Mouse (Mus musculus): ENCODE data around the gene Cpeb3. TPM values are rescaled to one million over a fixed set of nuclear protein-coding genes. Genes with fewer than 3 reads are reported as not detected.
"Not testable (repeated sequence)": the region's sequence is repeated elsewhere in the genome, so short reads cannot be mapped to it uniquely, and the experiment has no call there.

Gene Cpeb3
- polyA plus RNA-seq, 1 experiment, result 9.1 TPM

DNA sequence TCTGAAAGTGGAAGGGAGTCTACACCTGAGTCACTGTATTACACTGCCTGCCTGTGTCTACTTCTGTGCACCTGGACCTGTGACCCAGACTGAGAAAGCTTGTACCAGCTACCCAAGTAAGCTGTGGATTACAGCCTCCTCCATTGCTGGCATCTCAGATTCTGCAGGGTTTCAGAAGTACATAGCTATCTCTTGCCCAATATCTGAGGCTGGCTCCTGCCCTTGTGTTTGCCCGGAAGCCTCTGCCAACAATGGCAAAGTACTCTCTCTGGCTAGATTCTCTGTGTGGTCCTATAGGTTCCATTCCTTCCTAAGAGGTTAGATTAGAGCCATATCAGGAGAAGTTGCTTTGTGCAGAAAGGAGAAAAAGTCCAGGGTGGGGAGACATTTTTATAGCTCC is 129.8 kb downstream of the Cpeb3 start:
- TF ChIP-seq POLR2A (IDR thresholded peaks at IDR 0.05; ENCODE audit: borderline replicate concordance, control insufficient read depth, low read depth, low read length) (no peak), CTCF (IDR thresholded peaks at IDR 0.05; ENCODE audit: control insufficient read depth, insufficient read depth, low read length) (no peak)
- Histone ChIP-seq H3K4me3 (replicated peaks; ENCODE audit: control insufficient read depth, low read depth, low read length) (no peak overlapping the region), H3K27ac (ENCODE audit: control insufficient read depth, insufficient read depth, low read depth, low read length, poor library complexity) (no peak overlapping the region), H3K4me1 (ENCODE audit: control insufficient read depth, insufficient read depth, low read length) (no peaks in the 10 kb centered on the region)
- 89% methylated on average over 1 of the region's 1 CpGs for WGBS

DNA sequence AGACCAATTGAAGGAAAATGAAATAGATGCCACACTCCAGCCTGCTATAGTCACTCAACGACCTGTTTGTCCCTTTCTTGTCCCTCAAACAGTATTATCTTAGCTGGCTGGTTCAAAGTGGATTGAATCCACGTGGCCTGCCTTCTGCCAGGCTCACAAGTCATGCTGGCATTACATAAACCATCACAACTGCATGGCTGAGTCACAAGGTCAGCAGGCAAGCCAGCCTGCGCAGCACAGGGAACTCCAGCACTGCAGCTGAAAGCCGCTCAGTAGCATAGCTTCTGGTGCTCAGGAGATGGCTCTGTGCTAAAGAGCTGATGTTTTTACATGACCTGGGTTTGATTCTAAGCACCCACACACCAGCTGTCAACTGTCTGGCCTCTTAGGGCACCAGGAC is 130.3 kb downstream of the Cpeb3 start:
- Histone ChIP-seq H3K4me3 (replicated peaks; ENCODE audit: control insufficient read depth, low read depth, low read length) (no peak overlapping the region), H3K27ac (ENCODE audit: control insufficient read depth, insufficient read depth, low read depth, low read length, poor library complexity) (no peak overlapping the region), H3K4me1 (ENCODE audit: control insufficient read depth, insufficient read depth, low read length) (no peaks in the 10 kb centered on the region)
- TF ChIP-seq CTCF (IDR thresholded peaks at IDR 0.05; ENCODE audit: control insufficient read depth, insufficient read depth, low read length) (no peak), POLR2A (IDR thresholded peaks at IDR 0.05; ENCODE audit: borderline replicate concordance, control insufficient read depth, low read depth, low read length) (no peak)
- 62% methylated on average over 4 of the region's 4 CpGs for WGBS

DNA sequence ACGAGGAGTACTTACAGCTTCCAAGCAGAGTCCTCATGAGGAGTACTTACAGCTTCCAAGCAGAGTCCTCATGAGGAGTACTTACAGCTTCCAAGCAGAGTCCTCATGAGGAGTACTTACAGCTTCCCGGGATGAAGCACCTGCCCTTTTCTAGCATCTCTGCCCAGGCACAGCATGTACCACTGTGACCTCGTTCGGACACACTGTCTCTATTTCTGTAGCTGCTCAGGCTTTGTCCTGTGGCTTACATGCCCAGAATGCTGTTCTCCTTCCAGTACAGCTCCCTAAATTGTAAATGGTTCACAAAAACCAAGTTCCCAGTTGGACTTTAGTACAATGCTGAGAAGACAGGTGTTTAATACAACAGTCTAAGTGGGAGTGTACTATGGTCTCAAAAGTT is 131.1 kb downstream of the Cpeb3 start:
- H3K4me1 ChIP-seq (ENCODE audit: control insufficient read depth, insufficient read depth, low read length); H3K27ac ChIP-seq (ENCODE audit: control insufficient read depth, insufficient read depth, low read depth, low read length, poor library complexity); H3K4me3 ChIP-seq (replicated peaks; ENCODE audit: control insufficient read depth, low read depth, low read length): not testable (repeated sequence)
- 92% methylated on average over 4 of the region's 4 CpGs for WGBS

DNA sequence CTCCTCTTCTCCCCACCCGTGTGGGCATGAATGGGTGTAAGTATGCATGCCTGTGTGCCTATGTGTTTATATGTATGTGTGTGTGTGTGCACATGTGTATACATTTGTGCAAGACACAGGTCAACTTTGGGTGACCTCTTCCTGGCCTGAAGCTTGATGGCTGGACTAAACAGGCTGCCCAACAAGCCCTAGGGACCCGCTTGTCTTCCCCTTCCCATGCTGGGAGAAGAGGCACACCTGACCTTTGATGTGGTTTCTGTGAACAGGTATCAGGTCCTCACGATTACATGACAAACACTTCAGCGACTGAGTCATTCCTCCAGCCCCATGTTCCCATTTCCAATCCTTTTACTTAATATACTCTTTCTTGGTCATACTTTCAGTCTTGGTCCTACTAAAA is 131.8 kb downstream of the Cpeb3 start:
- TF ChIP-seq POLR2A (IDR thresholded peaks at IDR 0.05; ENCODE audit: borderline replicate concordance, control insufficient read depth, low read depth, low read length) (no peak), CTCF (IDR thresholded peaks at IDR 0.05; ENCODE audit: control insufficient read depth, insufficient read depth, low read length) (no peak)
- no peak overlapping the region for H3K4me3 ChIP-seq (replicated peaks; ENCODE audit: control insufficient read depth, low read depth, low read length)
- no peak overlapping the region for H3K27ac ChIP-seq (ENCODE audit: control insufficient read depth, insufficient read depth, low read depth, low read length, poor library complexity)
- WGBS, result 83% methylated on average over 4 of the region's 4 CpGs
- H3K4me1 ChIP-seq (ENCODE audit: control insufficient read depth, insufficient read depth, low read length), result no peaks in the 10 kb centered on the region

DNA sequence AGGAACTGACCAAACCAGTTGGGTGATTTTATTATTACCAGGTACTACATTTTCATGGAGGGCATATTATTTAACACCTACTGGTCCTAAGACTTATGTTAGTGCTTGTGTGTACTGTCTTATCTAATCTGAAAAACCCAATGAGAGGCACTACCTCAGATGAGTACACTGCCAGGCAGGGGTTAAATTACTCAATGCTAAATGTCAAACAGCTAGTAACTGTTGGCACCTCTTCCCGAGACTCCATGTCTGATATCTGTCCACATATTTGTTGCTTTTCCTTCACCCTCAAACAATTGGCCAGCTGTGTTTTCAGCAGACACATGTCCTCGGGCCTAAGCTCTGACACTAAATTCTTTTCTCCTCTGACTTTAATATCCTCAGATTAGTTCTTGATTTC is 132.3 kb downstream of the Cpeb3 start:
- Histone ChIP-seq H3K4me3 (replicated peaks; ENCODE audit: control insufficient read depth, low read depth, low read length) (no peak overlapping the region), H3K27ac (ENCODE audit: control insufficient read depth, insufficient read depth, low read depth, low read length, poor library complexity) (no peak overlapping the region), H3K4me1 (ENCODE audit: control insufficient read depth, insufficient read depth, low read length) (no peaks in the 10 kb centered on the region)
- TF ChIP-seq CTCF (IDR thresholded peaks at IDR 0.05; ENCODE audit: control insufficient read depth, insufficient read depth, low read length), result no peak
- TF ChIP-seq POLR2A (IDR thresholded peaks at IDR 0.05; ENCODE audit: borderline replicate concordance, control insufficient read depth, low read depth, low read length), result no peak
- 60% methylated on average over 2 of the region's 2 CpGs for WGBS

DNA sequence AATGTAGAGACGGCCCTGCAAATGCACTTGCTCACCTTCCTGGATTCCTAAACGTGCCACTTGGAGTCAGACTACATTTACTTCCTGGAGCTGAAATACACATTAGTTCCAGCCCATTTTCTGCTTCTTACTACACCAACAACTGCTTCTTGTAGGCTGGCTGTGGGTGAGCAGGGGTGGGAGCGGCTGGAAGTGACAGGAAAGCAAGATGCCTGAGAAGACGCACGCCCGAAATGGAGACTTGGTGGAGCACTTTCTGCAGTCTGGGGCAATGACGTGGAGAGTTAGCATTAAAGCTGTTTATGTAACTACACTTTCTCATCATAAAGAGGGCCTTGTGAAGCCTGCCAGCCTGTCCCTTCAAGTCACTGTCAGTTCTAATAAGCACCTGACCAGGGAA is 132.7 kb downstream of the Cpeb3 start:
- no peak for TF ChIP-seq CTCF (IDR thresholded peaks at IDR 0.05; ENCODE audit: control insufficient read depth, insufficient read depth, low read length)
- TF ChIP-seq POLR2A (IDR thresholded peaks at IDR 0.05; ENCODE audit: borderline replicate concordance, control insufficient read depth, low read depth, low read length), result no peak
- 83% methylated on average over 7 of the region's 7 CpGs for WGBS
- Histone ChIP-seq H3K4me3 (replicated peaks; ENCODE audit: control insufficient read depth, low read depth, low read length) (no peak overlapping the region), H3K27ac (ENCODE audit: control insufficient read depth, insufficient read depth, low read depth, low read length, poor library complexity) (no peak overlapping the region), H3K4me1 (ENCODE audit: control insufficient read depth, insufficient read depth, low read length) (no peaks in the 10 kb centered on the region)

DNA sequence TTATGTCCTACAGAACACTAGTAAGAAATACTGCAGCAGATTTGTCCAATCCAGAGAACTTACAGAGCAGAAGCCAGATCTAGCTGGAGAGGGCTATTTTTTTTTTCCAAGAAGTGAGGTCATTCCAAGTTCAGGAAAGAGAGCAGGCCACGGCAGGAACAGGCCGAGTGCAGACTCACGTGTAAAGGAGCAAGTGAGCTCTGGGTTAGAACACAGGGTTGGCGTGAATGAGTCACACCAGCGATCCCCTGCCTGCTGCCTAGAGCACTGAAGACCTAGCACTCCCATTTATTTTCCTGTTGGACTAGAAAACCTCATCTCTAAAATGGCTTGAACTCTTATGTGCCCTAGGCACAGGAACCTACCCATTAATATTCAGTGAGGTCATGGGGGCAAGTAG is 133.7 kb downstream of the Cpeb3 start:
- TF ChIP-seq POLR2A (IDR thresholded peaks at IDR 0.05; ENCODE audit: borderline replicate concordance, control insufficient read depth, low read depth, low read length) (no peak), CTCF (IDR thresholded peaks at IDR 0.05; ENCODE audit: control insufficient read depth, insufficient read depth, low read length) (no peak)
- H3K4me3 ChIP-seq (replicated peaks; ENCODE audit: control insufficient read depth, low read depth, low read length), result no peak overlapping the region
- no peaks in the 10 kb centered on the region for H3K4me1 ChIP-seq (ENCODE audit: control insufficient read depth, insufficient read depth, low read length)
- no peak overlapping the region for H3K27ac ChIP-seq (ENCODE audit: control insufficient read depth, insufficient read depth, low read depth, low read length, poor library complexity)
- WGBS, result 86% methylated on average over 5 of the region's 5 CpGs

DNA sequence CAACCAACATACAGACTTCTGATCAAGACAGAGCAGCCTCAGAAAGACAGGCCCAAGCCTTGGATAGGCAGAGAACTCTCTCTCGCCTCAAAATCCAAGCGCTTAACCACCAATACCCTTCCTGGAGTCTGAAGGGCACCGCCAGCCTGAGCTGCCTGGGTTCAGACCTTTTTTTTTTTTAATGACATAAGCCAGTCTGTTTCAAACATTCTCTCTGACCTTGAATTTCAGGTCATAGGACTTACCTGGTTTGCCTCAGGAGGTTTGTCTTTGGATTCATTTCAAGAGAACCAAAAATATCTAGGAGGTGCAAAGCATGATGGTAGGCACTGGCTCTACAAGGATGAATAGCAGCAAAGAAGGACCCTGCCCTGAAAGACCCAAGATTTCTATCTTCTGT is 134.1 kb downstream of the Cpeb3 start:
- H3K4me3 ChIP-seq (replicated peaks; ENCODE audit: control insufficient read depth, low read depth, low read length), result no peak overlapping the region
- WGBS, result 93% methylated on average over 3 of the region's 3 CpGs
- TF ChIP-seq POLR2A (IDR thresholded peaks at IDR 0.05; ENCODE audit: borderline replicate concordance, control insufficient read depth, low read depth, low read length), result no peak
- TF ChIP-seq CTCF (IDR thresholded peaks at IDR 0.05; ENCODE audit: control insufficient read depth, insufficient read depth, low read length), result no peak
- no peaks in the 10 kb centered on the region for H3K4me1 ChIP-seq (ENCODE audit: control insufficient read depth, insufficient read depth, low read length)
- no peak overlapping the region for H3K27ac ChIP-seq (ENCODE audit: control insufficient read depth, insufficient read depth, low read depth, low read length, poor library complexity)

DNA sequence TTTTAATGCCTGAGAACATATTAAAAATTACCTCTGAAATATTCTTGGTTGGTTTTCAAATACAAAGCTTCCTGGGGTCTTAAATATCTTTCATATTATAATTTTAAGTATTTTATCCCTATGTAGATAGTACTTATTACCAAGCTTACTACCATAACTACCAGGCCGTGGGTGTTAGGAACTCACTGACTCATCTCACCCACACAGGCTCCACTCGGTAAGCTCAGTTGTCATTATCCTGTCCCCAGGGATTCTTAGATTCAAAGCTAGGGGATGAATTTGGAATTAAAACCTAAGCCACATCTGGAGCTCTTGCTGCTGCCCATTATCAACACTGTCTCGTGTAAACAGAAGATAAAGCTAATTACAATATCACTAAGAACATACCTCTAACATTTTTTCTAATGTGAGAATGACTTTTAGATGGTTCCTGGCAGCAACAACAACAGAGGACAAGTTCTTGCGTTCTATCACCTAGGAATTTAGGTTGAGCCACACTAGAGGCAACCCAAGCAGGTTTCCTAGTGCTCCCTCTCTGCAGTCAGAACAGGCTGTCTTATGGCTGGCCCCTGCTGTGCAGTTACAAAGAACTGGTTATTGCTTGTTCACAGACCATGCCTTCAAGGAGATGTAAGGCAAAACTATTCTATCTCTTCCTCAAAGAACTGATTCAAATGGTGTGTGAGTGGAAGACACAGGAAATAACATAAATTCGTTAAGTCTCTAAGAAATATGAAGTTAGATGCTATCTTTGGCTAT is 135.4 kb downstream of the Cpeb3 start:
- Histone ChIP-seq H3K4me3 (replicated peaks; ENCODE audit: control insufficient read depth, low read depth, low read length) (no peak overlapping the region), H3K4me1 (ENCODE audit: control insufficient read depth, insufficient read depth, low read length) (no peaks in the 10 kb centered on the region), H3K27ac (ENCODE audit: control insufficient read depth, insufficient read depth, low read depth, low read length, poor library complexity) (no peak overlapping the region)
- WGBS, result 72% methylated on average over 5 of the region's 5 CpGs
- TF ChIP-seq POLR2A (IDR thresholded peaks at IDR 0.05; ENCODE audit: borderline replicate concordance, control insufficient read depth, low read depth, low read length) (no peak), CTCF (IDR thresholded peaks at IDR 0.05; ENCODE audit: control insufficient read depth, insufficient read depth, low read length) (no peak)

All from bone marrow, adult 2 months (tissue).